Mouse (Mus musculus): ENCODE measurements at regions not wholly inside any gene's neighbourhood (a gene's known extent, or its start where the extent isn't known, plus 50 kb on each side); places are given as distances from the start of the nearest gene placed in this dataset.

DNA sequence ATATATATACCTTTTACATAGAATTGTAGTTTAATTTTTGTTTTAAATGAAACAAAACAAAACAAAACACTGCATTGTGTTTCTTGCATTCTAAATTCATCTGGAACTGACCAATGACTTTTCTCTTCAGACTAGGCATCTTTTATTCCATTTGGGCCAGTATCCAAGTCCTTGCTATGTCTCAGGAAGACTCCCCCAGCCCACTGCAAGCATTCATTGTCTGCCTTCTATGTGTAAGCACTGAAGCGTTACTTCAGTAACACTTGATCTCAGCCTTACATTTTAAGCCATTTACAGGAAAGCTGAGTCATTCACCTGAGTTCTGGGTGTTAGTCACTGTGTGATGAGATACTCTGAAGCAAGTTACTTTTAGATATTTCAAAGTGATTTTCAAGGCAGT, 425.3 kb upstream of the Ccnh start:
- TF ChIP-seq CTCF (IDR thresholded peaks at IDR 0.05; ENCODE audit: low read depth) (no peak), EP300 (IDR thresholded peaks at IDR 0.05; ENCODE audit: low read depth) (no peak)

All from liver, postnatal 0 days (tissue).